Mouse (Mus musculus): Measurements from ENCODE around the gene Olfr477. TPM values are rescaled to one million over a fixed set of nuclear protein-coding genes. Genes with fewer than 3 reads are reported as not detected.
"Not testable (repeated sequence)": the region's sequence is repeated elsewhere in the genome, so short reads cannot be mapped to it uniquely, and the experiment has no call there.

The Olfr477 gene
- not detected in 2 replicates for polyA plus RNA-seq (2012; rRNA removed)

- DNase-seq (ENCODE audit: low spot score): no peak
Observed at GRCm38 (mm10) chr7:107986393-107986792, at the start of gene Olfr477. Gene Olfr477 (plus strand): TSS chr7:107986693.

- DNase-seq (ENCODE audit: low spot score): not testable (repeated sequence)
Observed at GRCm38 (mm10) chr7:107952539-107952938, 34.0 kb upstream of the Olfr477 start.

- DNase-seq (ENCODE audit: low spot score): no peak
Observed at GRCm38 (mm10) chr7:107954343-107954742, 32.1 kb upstream of the Olfr477 start, which contains the start of gene Olfr474. Gene Olfr474 (plus strand): TSS chr7:107954643.

- no peak for DNase-seq (ENCODE audit: low spot score)
Observed at GRCm38 (mm10) chr7:107964503-107964902, 22.0 kb upstream of the Olfr477 start, which contains the start of gene Olfr476. Gene Olfr476 (plus strand): TSS chr7:107964803.

- DNase-seq (ENCODE audit: low spot score): not testable (repeated sequence)
Observed at GRCm38 (mm10) chr7:108014256-108014655, 27.8 kb downstream of the Olfr477 start.

GRCm38 (mm10) chr7:108033889-108034288, 47.4 kb downstream of the Olfr477 start, which contains the start of gene Olfr478:
Gene Olfr478 (minus strand): TSS chr7:108033989.
- DNase-seq (ENCODE audit: low spot score): no peak

Other genes with a start within 250 kb of the Olfr477 start
- 0.13 TPM in 1 of 2 replicates, not detected in the other for gene Cyb5r2, start 228.7 kb upstream of the Olfr477 start, polyA plus RNA-seq (2012; rRNA removed)
- gene Ovch2, start 185.5 kb upstream of the Olfr477 start, polyA plus RNA-seq (2012; rRNA removed): not detected in 2 replicates
- not detected in 2 replicates for gene Olfr467, start 174.4 kb upstream of the Olfr477 start, polyA plus RNA-seq (2012; rRNA removed)
- not detected in 2 replicates for gene Olfr469, start 161.2 kb upstream of the Olfr477 start, polyA plus RNA-seq (2012; rRNA removed)
- not detected in 2 replicates for gene Olfr470, start 139.2 kb upstream of the Olfr477 start, polyA plus RNA-seq (2012; rRNA removed)
- not detected in 2 replicates for gene Olfr472, start 88.8 kb upstream of the Olfr477 start, polyA plus RNA-seq (2012; rRNA removed)
- gene Olfr473, start 56.2 kb upstream of the Olfr477 start, polyA plus RNA-seq (2012; rRNA removed): not detected in 2 replicates
- gene Olfr474, start 32.0 kb upstream of the Olfr477 start, polyA plus RNA-seq (2012; rRNA removed): not detected in 2 replicates
- gene Olfr476, start 21.9 kb upstream of the Olfr477 start, polyA plus RNA-seq (2012; rRNA removed): not detected in 2 replicates
- not detected in 2 replicates for gene Olfr478, start 47.3 kb downstream of the Olfr477 start, polyA plus RNA-seq (2012; rRNA removed)
- gene Olfr479, start 64.0 kb downstream of the Olfr477 start, polyA plus RNA-seq (2012; rRNA removed): not detected in 2 replicates
- not detected in 2 replicates for gene Olfr480, start 80.7 kb downstream of the Olfr477 start, polyA plus RNA-seq (2012; rRNA removed)
- gene Olfr481, start 93.2 kb downstream of the Olfr477 start, polyA plus RNA-seq (2012; rRNA removed): not detected in 2 replicates
- gene Olfr482, start 110.9 kb downstream of the Olfr477 start, polyA plus RNA-seq (2012; rRNA removed): 0.06 and 0.07 TPM in 2 replicates
- gene Olfr483, start 114.2 kb downstream of the Olfr477 start, polyA plus RNA-seq (2012; rRNA removed): not detected in 2 replicates
- gene Olfr484, start 140.8 kb downstream of the Olfr477 start, polyA plus RNA-seq (2012; rRNA removed): not detected in 2 replicates
- not detected in 2 replicates for gene Olfr485, start 173.2 kb downstream of the Olfr477 start, polyA plus RNA-seq (2012; rRNA removed)
- gene Olfr486, start 186.0 kb downstream of the Olfr477 start, polyA plus RNA-seq (2012; rRNA removed): not detected in 2 replicates
- gene Olfr487, start 227.9 kb downstream of the Olfr477 start, polyA plus RNA-seq (2012; rRNA removed): not detected in 2 replicates